Mouse (Mus musculus): ENCODE results near the gene Slc8a1.

DNA sequence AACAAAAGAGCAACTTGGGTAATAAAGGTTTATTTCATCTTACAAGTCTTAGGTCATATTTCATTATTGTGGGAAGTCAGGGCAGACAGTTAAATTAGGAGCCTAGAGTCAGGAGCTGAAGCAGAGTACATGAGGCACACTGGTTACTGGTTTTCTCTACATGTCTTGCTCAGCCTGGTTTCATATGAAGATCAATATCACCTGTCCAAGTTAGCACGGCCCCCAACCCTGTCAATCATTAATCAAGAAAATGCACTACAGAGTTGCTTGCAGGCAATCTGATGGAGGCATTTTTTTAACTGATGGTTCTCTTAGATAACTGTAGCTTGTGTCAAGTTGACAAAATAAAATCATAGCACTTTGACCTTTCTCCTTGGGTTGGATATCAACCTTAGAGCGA lies 2.6 kb downstream of the Slc8a1 start:
- TF ChIP-seq CTCF (IDR thresholded peaks at IDR 0.05; ENCODE audit: low read depth, low read length) (no peak), POLR2A (IDR thresholded peaks at IDR 0.05; ENCODE audit: extremely low read depth, insufficient read depth, low read length) (no peak)
